Mouse (Mus musculus): ENCODE data around the gene Amigo2.

- TF ChIP-seq CTCF (IDR thresholded peaks at IDR 0.05) = no peak
- TF ChIP-seq EP300 (IDR thresholded peaks at IDR 0.05; ENCODE audit: insufficient read depth, low read depth, low read length) = no peak
- TF ChIP-seq POLR2A (IDR thresholded peaks at IDR 0.05; ENCODE audit: insufficient read depth, low read depth, low read length) = no peak
These were observed 41.3 kb downstream of the Amigo2 start for GRCm38 (mm10) chr15:97205776-97206175.

Measured in heart, adult 2 months (tissue).